Mouse (Mus musculus) adrenal gland, postnatal 10 days (tissue): ENCODE measurements around the gene Slc1a2. TPM values are rescaled to one million over a fixed set of nuclear protein-coding genes. Genes with fewer than 3 reads are reported as not detected.

ENCODE experiments used
- DNase-seq: peaks from one replicate; pipeline ENCODE4 v3.0.0; 2021; ENCODE audit warnings: mixed read lengths
- total RNA-seq, 2 experiments: library from RNA; stranded (reverse); gene quantifications; 2 replicates each; pipeline ENCODE4 v1.2.3; 2021

Slc1a2 gene
- total RNA-seq, 2 experiments from 2014 or later = 0.61 to 1.4 TPM

DNA sequence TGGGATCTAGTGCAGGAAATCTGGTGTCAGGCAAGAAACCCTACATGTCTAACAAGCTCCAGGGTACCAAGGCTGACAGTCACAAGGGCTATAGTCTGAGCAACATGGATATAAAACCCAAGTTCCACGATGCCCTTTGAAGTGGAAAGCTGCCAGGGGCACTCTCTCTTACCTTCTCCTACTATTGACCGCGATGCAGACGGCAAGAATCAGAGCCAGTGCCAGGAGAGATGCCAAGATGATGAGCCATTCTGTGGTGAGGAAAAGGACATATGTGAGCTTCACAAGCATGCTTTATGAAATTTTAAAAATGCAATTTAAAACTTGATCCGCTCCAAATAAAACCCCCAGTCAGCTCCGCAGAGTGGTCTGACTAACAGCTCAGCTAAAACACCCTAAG, 163.6 kb downstream of the Slc1a2 start:
- DNase-seq = no peak

DNA sequence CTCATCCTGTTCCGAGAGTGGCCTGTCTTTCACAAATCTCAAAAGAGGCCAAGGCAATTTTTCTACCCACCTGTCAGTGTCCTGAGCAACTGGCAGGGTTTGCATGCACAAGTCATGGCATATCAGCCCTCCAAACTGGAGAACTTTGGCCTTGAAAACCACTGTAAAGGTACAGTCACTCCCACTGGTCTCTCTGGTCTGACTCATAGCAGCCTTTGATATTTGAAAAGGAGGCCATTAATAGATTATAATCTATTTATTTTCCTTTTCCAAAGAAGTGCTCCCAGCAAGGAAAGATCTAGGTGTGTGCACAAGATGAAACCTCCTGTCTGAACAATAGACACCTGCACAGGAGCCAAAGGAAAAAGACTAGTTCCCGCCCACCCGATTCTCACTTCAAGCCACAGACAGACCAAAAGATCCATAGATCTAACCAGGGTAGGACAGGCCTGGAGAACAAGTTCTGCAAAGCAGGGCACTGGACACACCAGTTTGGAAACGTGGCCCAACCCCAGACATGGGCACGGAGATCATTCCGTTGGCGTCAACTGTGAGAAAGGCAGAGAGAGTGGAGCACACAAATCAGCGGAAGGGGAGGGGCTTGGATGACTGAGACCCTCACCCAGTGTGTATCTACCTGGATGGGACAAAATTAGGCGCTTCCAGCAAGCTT, 167.6 kb downstream of the Slc1a2 start:
- no peak for DNase-seq

DNA sequence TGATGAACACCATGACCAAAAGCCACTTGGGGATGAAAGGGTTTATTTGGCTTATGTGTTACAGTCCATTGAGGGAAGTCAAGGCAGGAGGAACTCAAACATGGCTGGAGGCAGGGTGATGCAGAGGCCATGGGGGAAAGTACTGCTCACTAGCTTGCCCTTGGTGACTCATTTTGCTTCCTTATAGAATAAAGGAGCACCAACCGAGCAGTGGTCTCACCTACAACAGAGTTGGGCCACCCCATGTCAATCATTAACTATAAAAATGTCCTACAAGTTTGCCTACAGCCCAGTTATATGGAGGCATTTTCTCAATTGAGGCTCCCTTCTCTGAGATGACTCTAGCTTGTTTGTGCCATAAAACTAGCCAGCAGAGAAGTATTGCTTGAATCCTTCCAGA, 169.4 kb downstream of the Slc1a2 start:
- no peak for DNase-seq

DNA sequence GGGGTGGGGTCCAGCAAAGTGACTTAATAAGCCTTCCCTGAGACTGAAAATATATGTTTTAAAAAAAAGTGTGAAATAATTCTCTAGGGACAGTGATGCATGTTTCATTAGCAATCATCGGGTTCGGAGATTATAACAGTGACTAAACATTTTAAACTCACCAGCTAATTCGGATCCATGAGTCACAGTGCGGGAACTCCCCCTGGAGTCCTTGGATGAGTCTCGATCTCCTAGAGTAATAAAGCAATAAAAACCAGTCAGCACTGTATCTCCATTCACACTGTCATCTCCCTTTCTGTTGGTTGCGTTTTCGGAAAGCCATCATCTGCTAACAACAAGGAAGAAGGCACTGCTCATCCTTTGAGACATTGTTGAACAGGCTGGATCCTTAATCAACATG, 169.9 kb downstream of the Slc1a2 start:
- DNase-seq = no peak

DNA sequence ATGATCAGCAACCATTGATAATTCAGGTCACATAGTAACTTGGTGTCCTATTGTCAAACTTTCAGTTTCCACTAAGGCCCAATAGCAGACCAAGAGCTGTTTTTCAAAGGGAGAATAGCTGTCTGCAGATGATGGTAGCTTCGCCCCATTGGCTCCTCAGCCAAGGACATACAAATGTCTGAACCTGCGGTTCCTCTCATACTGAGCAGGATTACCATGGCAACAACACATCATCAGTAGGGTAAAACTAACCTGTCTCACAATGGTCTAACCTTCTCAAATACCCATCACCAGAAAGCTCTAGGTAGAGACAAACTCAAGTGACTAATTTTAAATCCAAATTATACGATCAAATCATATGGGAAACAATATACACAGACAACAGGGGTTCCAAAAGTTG, 170.7 kb downstream of the Slc1a2 start:
- peak; percentile 89 for DNase-seq

DNA sequence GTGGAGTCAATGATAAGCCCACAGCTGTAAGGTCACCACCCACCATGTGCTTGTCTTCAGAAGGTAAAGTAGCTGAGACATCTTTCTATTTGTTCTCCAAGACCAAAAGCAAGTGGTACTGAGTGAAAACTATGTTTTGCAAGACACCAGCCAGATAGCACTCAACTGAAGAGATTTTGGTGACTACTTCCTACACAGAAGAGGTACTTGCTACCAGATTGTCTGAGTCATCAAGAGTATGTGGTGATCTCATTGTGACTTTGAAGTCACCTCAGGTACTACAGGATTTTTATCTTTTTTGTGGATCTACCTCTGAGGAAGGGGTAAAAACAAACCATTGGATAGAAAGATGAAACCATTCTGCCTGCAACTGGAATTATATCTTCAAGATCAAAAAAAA, 173.1 kb downstream of the Slc1a2 start:
- no peak for DNase-seq

DNA sequence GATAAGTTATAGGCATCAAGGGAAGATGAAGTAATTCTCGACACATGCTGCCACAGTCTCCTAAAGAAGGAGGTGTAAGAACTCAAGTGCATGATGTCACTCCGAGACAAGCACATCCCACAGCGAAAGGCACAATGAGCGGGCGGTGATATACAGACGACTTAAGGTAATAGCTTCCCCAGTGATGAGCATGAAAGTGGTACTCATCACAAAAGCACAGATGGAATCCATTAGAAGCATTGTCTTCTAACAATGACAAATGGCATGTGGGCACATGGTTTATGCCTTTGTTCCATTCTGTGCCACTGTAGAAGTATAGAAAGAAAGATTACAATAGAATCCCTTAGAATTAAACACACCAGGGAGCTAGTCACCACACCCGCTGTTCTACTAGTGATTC, 179.7 kb downstream of the Slc1a2 start:
- no peak for DNase-seq

Other genes with a start within 250 kb of the Slc1a2 start
- gene Fjx1, start 206.2 kb upstream of the Slc1a2 start, total RNA-seq = 1 to 10 TPM; 1.9 to 2.0 TPM
- gene Pamr1, start 108.6 kb upstream of the Slc1a2 start, total RNA-seq = 1 to 10 TPM; 7.1 to 9.7 TPM
- 10 to 100 TPM; 33.5 to 43.3 TPM for gene Cd44, start 243.0 kb downstream of the Slc1a2 start, total RNA-seq